Mouse (Mus musculus) kidney, embryonic 15.5 days (tissue): ENCODE results near the gene Mylpf. TPM values are rescaled to one million over a fixed set of nuclear protein-coding genes. Genes with fewer than 3 reads are reported as not detected.
A peak's percentile ranks its signal among the peaks of the same experiment; 100 is the strongest.

Source experiments
- ATAC-seq: fragments of 200-750 bp; cut with Nextera tagmentation; replicated peaks from 2 replicates; pipeline ENCODE4 v1.8.0; 2017; ENCODE audit warnings: moderate TSS enrichment; ENCODE audit not compliant: low FRiP score
- H3K27ac ChIP-seq: fragments of 300-500 bp; sonication (generic); 2 replicates; pipeline ENCODE4 v1.5.1; 2015; ENCODE audit warnings: mild to moderate bottlenecking, inconsistent platforms
- H3K27me3 ChIP-seq: fragments of 300-500 bp; sonication (generic); 2 replicates; pipeline ENCODE4 v1.6.1; 2015; ENCODE audit warnings: inconsistent platforms
- H3K36me3 ChIP-seq: fragments of 300-500 bp; sonication (generic); 2 replicates; pipeline ENCODE4 v1.6.1; 2015; ENCODE audit warnings: inconsistent platforms
- H3K4me1 ChIP-seq: fragments of 300-500 bp; sonication (generic); 2 replicates; pipeline ENCODE4 v1.6.1; 2015; ENCODE audit warnings: inconsistent platforms
- H3K4me2 ChIP-seq: fragments of 300-500 bp; sonication (generic); 2 replicates; pipeline ENCODE4 v1.6.1; 2015; ENCODE audit warnings: moderate library complexity, mild to moderate bottlenecking, inconsistent platforms
- H3K4me3 ChIP-seq: fragments of 300-500 bp; sonication (generic); replicated peaks from 2 replicates; pipeline ENCODE4 v1.5.1; 2015; ENCODE audit warnings: mild to moderate bottlenecking, inconsistent platforms
- H3K9ac ChIP-seq: fragments of 300-500 bp; sonication (generic); 2 replicates; pipeline ENCODE4 v1.6.1; 2015; ENCODE audit warnings: mild to moderate bottlenecking, inconsistent platforms
- H3K9me3 ChIP-seq: fragments of 300-500 bp; sonication (generic); replicated peaks from 2 replicates; pipeline ENCODE4 v1.6.1; 2016; ENCODE audit warnings: inconsistent platforms
- WGBS: fragments of 180-500 bp; shearing (Covaris S2); methylation state at CpG from one replicate; pipeline ENCODE4 v1.1.7; 2015; ENCODE audit warnings: mixed read lengths; 5-methylcytosine and 5-hydroxymethylcytosine counted together
- polyA plus RNA-seq: library from polyadenylated mRNA; unstranded; fragments of >200 nt; fragmentation: Nextera tagmentation; extraction: Ambion mirVana; gene quantifications from 2 replicates; pipeline ENCODE4 v1.2.1, GENCODE M21; 2015

Gene Mylpf
- polyA plus RNA-seq, 1 experiment from 2014 or later = 51.1 TPM

DNA sequence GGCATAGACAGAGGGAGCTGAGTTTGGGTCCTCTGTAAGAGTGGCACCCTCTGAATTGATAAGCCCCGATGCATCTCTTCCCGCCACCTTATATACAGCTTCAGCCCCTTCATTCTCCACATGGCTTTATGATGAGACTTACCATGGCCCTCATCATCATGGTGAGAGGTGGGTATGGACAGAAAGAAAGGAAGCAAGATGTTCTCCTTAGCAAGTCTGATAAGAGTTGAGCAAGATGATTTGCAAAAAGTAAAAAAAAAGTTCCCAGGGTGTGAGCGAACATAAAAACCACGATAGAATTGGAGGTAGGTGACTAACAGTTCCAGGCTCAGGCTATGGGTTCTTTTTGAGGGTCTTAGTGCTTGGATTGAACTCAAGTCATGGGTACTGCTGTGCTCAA is 10.0 kb downstream of the Mylpf start:
- H3K4me1 ChIP-seq = peaks cover 21% of the 10 kb centered on the region
- no peak overlapping the region for H3K4me3 ChIP-seq
- no peak overlapping the region for H3K9ac ChIP-seq
- no peak for ATAC-seq
- no peaks in the 10 kb centered on the region for H3K9me3 ChIP-seq
- 0 out of 2 replicates have a peak, but pooled peaks cover 5% of the 10 kb centered on the region for H3K27me3 ChIP-seq
- H3K27ac ChIP-seq = no peak overlapping the region
- H3K36me3 ChIP-seq = no peaks in the 10 kb centered on the region
- H3K4me2 ChIP-seq = no peak overlapping the region
- WGBS = 90% methylated on average over 4 of the region's 4 CpGs

DNA sequence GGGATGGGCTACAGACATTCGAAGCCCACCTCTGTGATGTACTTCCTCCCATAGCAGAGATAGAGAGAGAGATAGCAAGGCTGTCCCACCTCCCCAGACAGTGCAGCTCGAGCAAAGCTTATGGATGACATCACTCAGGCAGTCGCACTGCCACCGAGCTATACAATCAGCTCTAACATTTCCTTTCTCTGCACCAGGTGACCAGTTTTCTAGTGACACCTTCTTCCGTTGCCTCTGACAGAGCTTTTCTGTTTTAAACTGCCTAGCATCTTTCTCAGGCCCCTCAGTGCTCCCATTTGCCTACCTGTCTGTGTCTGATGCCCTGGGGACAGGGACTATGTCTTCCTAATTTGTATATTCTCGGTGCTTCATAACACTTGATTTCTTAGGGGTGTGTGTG is 11.8 kb downstream of the Mylpf start:
- Histone ChIP-seq H3K4me1 (peaks cover 4% of the 10 kb centered on the region), H3K4me2 (no peak overlapping the region), H3K4me3 (no peak overlapping the region), H3K27me3 (no peaks in the 10 kb centered on the region), H3K9me3 (no peaks in the 10 kb centered on the region), H3K9ac (no peak overlapping the region), H3K27ac (no peak overlapping the region), H3K36me3 (no peaks in the 10 kb centered on the region)
- ATAC-seq = no peak
- 72% methylated on average over 6 of the region's 6 CpGs for WGBS

DNA sequence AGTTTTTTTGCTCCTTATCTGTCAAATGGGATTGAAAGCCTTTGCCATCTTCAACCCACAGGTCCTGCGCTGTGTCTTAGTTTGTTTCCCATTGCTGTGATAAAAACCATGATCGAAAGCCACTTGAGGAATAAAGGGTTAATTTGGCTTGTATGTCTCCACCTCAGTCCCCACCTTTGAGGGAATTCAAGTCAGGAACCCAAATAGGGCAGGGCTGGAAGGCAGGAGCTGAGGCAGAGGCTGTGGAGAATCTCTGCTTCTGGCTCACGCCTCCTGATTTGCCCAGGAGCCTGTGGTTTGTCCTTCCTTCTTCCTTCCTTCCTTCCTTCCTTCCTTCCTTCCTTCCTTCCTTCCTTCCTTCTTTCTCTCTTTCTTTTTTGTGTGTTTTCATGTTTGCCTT is 14.4 kb downstream of the Mylpf start:
- Histone ChIP-seq H3K27me3 (no peaks in the 10 kb centered on the region), H3K36me3 (no peaks in the 10 kb centered on the region), H3K4me1 (no peaks in the 10 kb centered on the region), H3K4me3 (no peak overlapping the region), H3K9ac (no peak overlapping the region), H3K4me2 (no peak overlapping the region), H3K9me3 (no peaks in the 10 kb centered on the region), H3K27ac (no peak overlapping the region)
- no peak for ATAC-seq
- 95% methylated on average over 3 of the region's 3 CpGs for WGBS

GRCm38 (mm10) chr7:127223515-127224478 is 15.1 kb downstream of the Mylpf start:
- H3K27me3 ChIP-seq = no peaks in the 10 kb centered on the region
- H3K9me3 ChIP-seq = no peaks in the 10 kb centered on the region
- ATAC-seq = no peak
- no peak overlapping the region for H3K9ac ChIP-seq
- H3K27ac ChIP-seq = no peak overlapping the region
- H3K4me2 ChIP-seq = no peak overlapping the region
- 81% methylated on average over 6 of the region's 6 CpGs for WGBS
- H3K4me1 ChIP-seq = no peaks in the 10 kb centered on the region
- no peak overlapping the region for H3K4me3 ChIP-seq
- no peaks in the 10 kb centered on the region for H3K36me3 ChIP-seq

GRCm38 (mm10) chr7:127224616-127225015 is 15.9 kb downstream of the Mylpf start:
- H3K27me3 ChIP-seq = no peaks in the 10 kb centered on the region
- no peak overlapping the region for H3K27ac ChIP-seq
- no peak overlapping the region for H3K9ac ChIP-seq
- H3K4me2 ChIP-seq = no peak overlapping the region
- H3K4me3 ChIP-seq = no peak overlapping the region
- no peaks in the 10 kb centered on the region for H3K4me1 ChIP-seq
- peaks cover under 1% of the 10 kb centered on the region for H3K36me3 ChIP-seq
- ATAC-seq = no peak
- no peaks in the 10 kb centered on the region for H3K9me3 ChIP-seq
- WGBS = 82% methylated on average over 6 of the region's 6 CpGs

- no peak overlapping the region for H3K4me2 ChIP-seq
- H3K4me1 ChIP-seq = peaks cover 7% of the 10 kb centered on the region
- no peak overlapping the region for H3K4me3 ChIP-seq
- ATAC-seq = no peak; the same call in 1 of the 2 replicates
- H3K9me3 ChIP-seq = no peaks in the 10 kb centered on the region
- no peak overlapping the region for H3K27ac ChIP-seq
- no peaks in the 10 kb centered on the region for H3K27me3 ChIP-seq
- H3K36me3 ChIP-seq = peaks cover 8% of the 10 kb centered on the region
- WGBS = 92% methylated on average over 11 of the region's 11 CpGs
- H3K9ac ChIP-seq = no peak overlapping the region
Measured at GRCm38 (mm10) chr7:127225147-127225995, 16.7 kb downstream of the Mylpf start.

DNA sequence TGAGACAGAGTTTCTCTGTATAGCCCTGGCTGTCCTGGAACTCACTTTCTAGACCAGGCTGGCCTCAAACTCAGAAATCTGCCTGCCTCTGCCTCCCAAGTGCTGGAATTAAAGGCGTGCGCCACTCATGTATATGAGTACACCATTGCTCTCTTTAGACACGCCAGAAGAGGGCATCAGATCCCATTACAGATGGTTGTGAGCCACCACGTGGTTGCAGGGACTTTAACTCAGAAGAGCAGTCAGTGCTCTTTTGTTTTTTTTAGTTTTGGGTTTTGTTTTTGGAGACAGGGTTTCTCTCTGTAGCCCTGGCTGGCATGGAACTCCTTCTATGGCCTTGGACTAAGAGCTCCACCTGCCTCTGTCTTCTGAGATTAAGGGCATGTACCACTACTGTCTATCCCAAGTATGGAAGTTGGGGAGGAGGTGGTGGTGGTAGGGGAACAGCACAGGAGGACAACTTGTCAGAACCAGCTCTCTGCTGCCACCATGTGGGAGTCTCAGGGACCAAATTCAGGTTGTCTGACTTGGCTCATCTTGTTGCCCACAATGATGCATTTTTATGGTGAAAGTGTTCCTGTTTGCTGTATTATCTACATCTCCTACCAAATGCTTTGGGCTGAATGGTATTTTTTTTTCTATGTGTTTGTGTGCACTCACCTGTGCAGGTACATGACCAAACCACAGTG is 20.1 kb downstream of the Mylpf start:
- no peak overlapping the region for H3K4me2 ChIP-seq
- H3K4me3 ChIP-seq = no peak overlapping the region
- H3K27me3 ChIP-seq = no peaks in the 10 kb centered on the region
- no peak for ATAC-seq
- H3K4me1 ChIP-seq = peaks cover 24% of the 10 kb centered on the region
- H3K9me3 ChIP-seq = no peaks in the 10 kb centered on the region
- H3K36me3 ChIP-seq = peaks cover 16% of the 10 kb centered on the region
- no peak overlapping the region for H3K9ac ChIP-seq
- H3K27ac ChIP-seq = no peak overlapping the region
- 63% methylated on average over 4 of the region's 4 CpGs for WGBS

GRCm38 (mm10) chr7:127231376-127231775 is 22.7 kb downstream of the Mylpf start:
- Histone ChIP-seq H3K27ac (peak overlapping the region; percentile 99), H3K36me3 (peaks cover 35% of the 10 kb centered on the region), H3K9me3 (no peaks in the 10 kb centered on the region), H3K9ac (peak overlapping the region; percentile 98), H3K4me3 (peak overlapping the region; percentile 99), H3K4me2 (peak overlapping the region; percentile 71), H3K27me3 (no peaks in the 10 kb centered on the region), H3K4me1 (peaks cover 36% of the 10 kb centered on the region)
- 52% methylated on average over 2 of the region's 3 CpGs for WGBS
- no peak for ATAC-seq

DNA sequence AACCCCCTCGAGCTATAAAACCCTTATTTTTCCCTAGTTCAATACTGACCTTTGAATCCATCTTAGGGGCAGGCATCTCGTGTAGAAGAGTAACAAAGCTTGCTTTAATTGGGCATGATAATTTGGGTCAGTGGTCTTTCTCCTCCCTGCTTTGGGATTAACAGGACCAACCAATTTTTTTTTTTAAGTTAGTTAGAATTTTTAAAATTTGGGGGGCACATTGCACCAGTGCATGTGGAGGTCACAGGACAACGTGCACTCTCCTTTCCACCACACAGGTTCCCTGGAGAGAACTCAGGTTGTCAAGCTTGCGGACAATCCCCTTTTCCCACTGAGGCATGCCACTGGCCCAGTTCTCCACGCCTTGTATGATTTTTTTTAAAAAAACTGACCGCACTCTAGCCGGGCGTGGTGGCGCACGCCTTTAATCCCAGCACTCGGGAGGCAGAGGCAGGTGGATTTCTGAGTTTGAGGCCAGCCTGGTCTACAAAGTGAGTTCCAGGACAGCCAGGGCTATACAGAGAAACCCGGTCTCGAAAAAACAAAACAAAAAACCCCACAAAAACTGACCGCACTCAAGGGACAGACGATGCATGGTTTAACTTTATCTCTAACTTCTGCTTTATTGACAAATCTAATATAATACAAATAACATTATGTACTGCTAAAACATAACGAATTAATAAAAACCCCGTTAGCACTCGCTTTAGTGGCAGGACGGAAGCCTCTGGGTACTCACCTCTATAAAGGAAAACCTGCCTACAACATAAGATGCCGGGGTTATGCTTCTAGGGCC is 23.3 kb downstream of the Mylpf start:
- H3K9me3 ChIP-seq = no peaks in the 10 kb centered on the region
- H3K4me1 ChIP-seq = peaks cover 36% of the 10 kb centered on the region
- peak overlapping the region; percentile 99 for H3K27ac ChIP-seq
- H3K36me3 ChIP-seq = peaks cover 41% of the 10 kb centered on the region
- H3K4me3 ChIP-seq = peak overlapping the region; percentile 99
- peak overlapping the region; percentile 71 for H3K4me2 ChIP-seq
- peak overlapping the region; percentile 98 for H3K9ac ChIP-seq
- no peak for ATAC-seq
- H3K27me3 ChIP-seq = no peaks in the 10 kb centered on the region
- 4% methylated on average over 20 of the region's 20 CpGs for WGBS

DNA sequence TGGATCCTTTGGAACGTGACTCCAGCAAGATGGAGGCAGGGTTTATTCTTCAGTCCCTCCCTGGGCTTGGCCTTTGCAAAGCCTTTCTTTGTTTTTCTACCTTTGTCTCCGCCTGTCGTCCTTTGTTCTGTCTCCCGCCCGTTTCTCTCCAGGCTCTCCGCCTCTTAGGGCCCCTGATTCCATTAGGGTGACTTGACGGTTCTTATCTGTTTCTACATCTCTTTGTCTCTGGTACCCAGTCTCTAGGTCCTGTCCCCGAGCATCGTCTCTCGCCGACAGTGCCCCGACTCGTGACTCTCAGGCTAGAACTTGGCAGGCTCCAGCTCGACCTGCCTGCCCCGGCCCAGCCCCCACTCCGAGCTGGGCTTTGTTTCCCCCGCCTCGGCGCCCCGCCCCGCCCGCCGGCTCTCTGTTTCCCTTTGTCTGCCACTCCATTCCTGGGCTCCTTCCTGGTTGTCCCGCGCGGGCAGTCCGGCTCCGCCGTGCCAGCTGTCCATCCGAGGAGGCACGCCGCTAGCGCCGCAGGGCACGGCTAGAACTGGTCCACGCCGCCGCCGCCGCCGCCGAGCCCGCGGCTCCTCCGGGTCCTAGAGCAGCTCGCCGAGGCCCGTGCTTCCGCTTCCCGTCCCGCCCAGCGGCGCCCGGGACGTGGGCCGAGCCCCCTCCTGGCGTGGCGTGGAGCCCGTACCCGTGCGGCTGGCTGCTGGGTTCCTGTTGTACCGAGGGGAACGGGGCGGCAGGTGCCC is 24.1 kb downstream of the Mylpf start, which contains the start of the genes Zfp553 and Sept1:
Gene Zfp553 (plus strand): TSS at position 440 of the 746 bp plus-strand sequence.
Gene Sept1 (minus strand): TSS at position 509 of the 746 bp plus-strand sequence.
- Histone ChIP-seq H3K4me1 (peaks cover 36% of the 10 kb centered on the region), H3K9me3 (no peaks in the 10 kb centered on the region), H3K4me2 (peak within 1 kb of the TSS; percentile 71), H3K36me3 (peaks cover 49% of the 10 kb centered on the region), H3K27ac (peak within 1 kb of the TSS; percentile 99), H3K4me3 (peak within 1 kb of the TSS; percentile 99), H3K9ac (peak within 1 kb of the TSS; percentile 98), H3K27me3 (no peaks in the 10 kb centered on the region)
- WGBS = under 1% methylated on average over 64 of the region's 64 CpGs
- ATAC-seq = peak; percentile 92
